Mouse (Mus musculus) myocyte (in vitro differentiated cells): ENCODE measurements around the gene Fgf3.

Source experiments
- E2F4 ChIP-seq: IDR thresholded peaks from one replicate; pipeline ENCODE4 v1.6.1; 2011; ENCODE audit warnings: mild to moderate bottlenecking, control low read depth, moderate library complexity; ENCODE audit not compliant: insufficient read depth
- POLR2A ChIP-seq: IDR thresholded peaks from one replicate; pipeline ENCODE4 v1.6.1; 2011; ENCODE audit warnings: low read depth, mild to moderate bottlenecking, control low read depth, moderate library complexity; ENCODE audit not compliant: insufficient read length

DNA sequence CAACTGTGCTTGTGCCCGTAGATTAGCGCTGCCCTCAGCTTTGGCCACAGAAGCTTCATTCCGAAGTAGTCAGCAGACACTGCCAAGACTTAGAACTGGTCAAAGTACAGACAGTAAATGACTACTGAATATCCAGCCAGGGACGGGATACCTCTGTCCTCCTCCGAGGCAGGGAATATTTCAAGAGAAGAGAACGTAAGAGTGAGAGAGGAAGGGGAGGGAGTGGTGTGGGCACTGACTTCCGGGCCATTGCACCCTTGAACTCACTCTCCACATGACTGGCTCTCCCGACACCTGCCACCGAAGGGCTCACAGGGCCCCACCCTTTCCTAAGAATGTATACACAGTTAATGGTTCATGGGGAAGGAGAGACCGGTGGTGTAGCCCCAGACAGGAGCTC, 44.6 kb upstream of the Fgf3 start:
- TF ChIP-seq E2F4 (no peak), POLR2A (no peak)
